Mouse (Mus musculus) neural tube, embryonic 12.5 days (tissue): ENCODE data around the gene Tmem86b. TPM values are rescaled to one million over a fixed set of nuclear protein-coding genes. Genes with fewer than 3 reads are reported as not detected.
"Not testable (repeated sequence)": the region's sequence is repeated elsewhere in the genome, so short reads cannot be mapped to it uniquely, and the experiment has no call there.

ENCODE experiments used
- ATAC-seq: fragments of 200-750 bp; cut with Nextera tagmentation; 2 replicates; pipeline ENCODE4 v1.8.0; 2017; ENCODE audit warnings: low read depth, mild to moderate bottlenecking, moderate TSS enrichment, moderate library complexity; ENCODE audit not compliant: low FRiP score
- H3K27ac ChIP-seq: fragments of 300-500 bp; sonication (generic); 2 replicates; pipeline ENCODE4 v1.5.1; 2016
- H3K27me3 ChIP-seq: fragments of 300-500 bp; sonication (generic); replicated peaks from 2 replicates; pipeline ENCODE4 v1.6.1; 2016; ENCODE audit warnings: mild to moderate bottlenecking
- H3K36me3 ChIP-seq: fragments of 300-500 bp; sonication (generic); 2 replicates; pipeline ENCODE4 v1.6.1; 2016; ENCODE audit warnings: mild to moderate bottlenecking
- H3K4me1 ChIP-seq: fragments of 300-500 bp; sonication (generic); 2 replicates; pipeline ENCODE4 v1.6.1; 2016
- H3K4me2 ChIP-seq: fragments of 300-500 bp; sonication (generic); replicated peaks from 2 replicates; pipeline ENCODE4 v1.6.1; 2016; ENCODE audit warnings: mild to moderate bottlenecking
- H3K4me3 ChIP-seq: fragments of 300-500 bp; sonication (generic); 2 replicates; pipeline ENCODE4 v1.5.1; 2016
- H3K9ac ChIP-seq: fragments of 300-500 bp; sonication (generic); 2 replicates; pipeline ENCODE4 v1.6.1; 2016; ENCODE audit warnings: mild to moderate bottlenecking
- H3K9me3 ChIP-seq: fragments of 300-500 bp; sonication (generic); 2 replicates; pipeline ENCODE4 v1.6.1; 2016; ENCODE audit warnings: mild to moderate bottlenecking
- WGBS: fragments of 180-500 bp; shearing (Covaris S2); methylation state at CpG from one replicate; pipeline ENCODE4 v1.1.7; 2016; 5-methylcytosine and 5-hydroxymethylcytosine counted together
- microRNA-seq: library from miRNA; unstranded; fragments of <30 nt; microRNA quantifications from one replicate; pipeline ENCODE4, GENCODE M21; 2017
- polyA plus RNA-seq: library from polyadenylated mRNA; unstranded; fragments of >200 nt; fragmentation: Nextera tagmentation; extraction: Ambion mirVana; gene quantifications from 2 replicates; pipeline ENCODE4 v1.2.1, GENCODE M21; 2016

Gene Tmem86b
- polyA plus RNA-seq, 1 experiment from 2014 or later, result 4.0 TPM

DNA sequence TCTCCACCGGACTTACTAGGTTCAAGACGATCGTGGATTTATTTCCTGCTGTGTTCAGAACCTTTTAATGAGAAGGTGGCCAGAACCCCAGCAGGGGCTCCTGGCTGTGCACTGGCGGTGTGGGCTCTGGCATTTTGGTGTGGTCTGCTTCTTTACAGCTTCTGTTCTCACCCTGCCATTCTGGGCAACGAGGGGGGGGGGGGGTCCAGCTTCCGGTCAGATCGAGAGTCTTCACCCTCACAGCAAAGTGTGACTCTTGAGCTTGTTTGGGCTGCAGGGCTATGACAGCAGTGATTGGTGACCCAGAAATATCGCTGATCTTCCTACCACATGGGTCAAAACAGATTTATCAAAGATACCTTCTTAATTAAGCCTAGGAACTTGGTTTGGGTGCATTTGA lies 18.8 kb downstream of the Tmem86b start:
- H3K9me3 ChIP-seq, result no peaks in the 10 kb centered on the region
- no peak for ATAC-seq
- 65% methylated on average over 8 of the region's 8 CpGs for WGBS

DNA sequence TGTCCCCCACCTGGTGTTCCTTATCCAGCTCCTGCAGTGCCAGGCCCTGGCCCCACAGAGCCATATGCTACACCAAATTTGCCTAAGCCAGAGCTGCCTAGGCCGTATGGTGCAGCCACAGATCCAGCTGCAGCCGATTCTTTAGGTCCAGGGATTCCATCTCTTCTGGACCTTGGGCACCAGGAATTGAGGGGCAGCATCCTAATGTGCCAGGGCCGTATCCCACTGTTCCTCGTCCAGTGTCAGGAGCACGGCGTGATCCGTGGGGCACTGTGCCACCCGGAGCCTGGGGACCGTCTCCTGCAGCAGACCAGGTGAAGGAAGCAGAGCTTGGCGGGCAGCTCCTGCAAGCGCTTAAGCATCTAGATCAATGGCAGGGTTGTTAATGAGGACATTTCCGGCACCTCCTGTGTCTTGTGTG lies 19.3 kb downstream of the Tmem86b start:
- no peak overlapping the region for H3K4me2 ChIP-seq
- H3K4me1 ChIP-seq, result no peaks in the 10 kb centered on the region
- no peaks in the 10 kb centered on the region for H3K27me3 ChIP-seq
- H3K9me3 ChIP-seq, result no peaks in the 10 kb centered on the region
- H3K9ac ChIP-seq, result no peak overlapping the region
- no peak for ATAC-seq
- 84% methylated on average over 12 of the region's 12 CpGs for WGBS
- no peaks in the 10 kb centered on the region for H3K36me3 ChIP-seq
- no peak overlapping the region for H3K4me3 ChIP-seq
- no peak overlapping the region for H3K27ac ChIP-seq

More for the DNA sequence above, 18.8 kb downstream of the Tmem86b start:
- Histone ChIP-seq H3K4me3 (no peak overlapping the region), H3K27me3 (no peaks in the 10 kb centered on the region), H3K27ac (no peak overlapping the region), H3K4me2 (no peak overlapping the region), H3K9ac (no peak overlapping the region), H3K4me1 (no peaks in the 10 kb centered on the region), H3K36me3 (no peaks in the 10 kb centered on the region)

GRCm38 (mm10) chr7:4611511-4611910 lies 19.7 kb downstream of the Tmem86b start:
- Histone ChIP-seq H3K27ac (no peak overlapping the region), H3K4me3 (no peak overlapping the region), H3K27me3 (no peaks in the 10 kb centered on the region), H3K36me3 (no peaks in the 10 kb centered on the region), H3K9me3 (no peaks in the 10 kb centered on the region), H3K9ac (no peak overlapping the region), H3K4me2 (no peak overlapping the region), H3K4me1 (no peaks in the 10 kb centered on the region)
- 83% methylated on average over 12 of the region's 12 CpGs for WGBS
- ATAC-seq, result no peak

DNA sequence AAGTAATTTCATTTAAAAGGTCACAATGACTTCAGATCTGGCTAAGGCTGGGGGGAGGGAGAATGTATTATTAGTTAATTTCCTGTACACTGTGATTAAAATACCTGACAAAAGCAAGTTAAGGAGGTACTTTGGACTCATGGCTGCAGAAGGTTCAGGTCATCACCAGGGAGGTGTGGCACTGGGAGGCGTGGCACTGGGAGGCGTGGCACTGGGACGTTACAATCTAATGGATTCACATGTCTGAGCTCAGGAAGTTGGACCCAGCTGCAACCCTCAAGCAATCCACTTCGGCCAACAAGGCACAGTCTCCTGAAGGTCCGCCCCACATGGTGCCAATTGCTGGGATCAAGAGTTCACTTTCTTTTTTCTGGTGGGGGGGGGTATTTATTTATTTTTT lies 23.2 kb downstream of the Tmem86b start:
- Histone ChIP-seq H3K27ac (no peak overlapping the region), H3K27me3 (no peaks in the 10 kb centered on the region), H3K4me2 (no peak overlapping the region), H3K36me3 (no peaks in the 10 kb centered on the region), H3K9ac (no peak overlapping the region), H3K4me1 (no peaks in the 10 kb centered on the region), H3K4me3 (no peak overlapping the region), H3K9me3 (no peaks in the 10 kb centered on the region)
- 55% methylated on average over 5 of the region's 5 CpGs for WGBS
- ATAC-seq, result no peak

DNA sequence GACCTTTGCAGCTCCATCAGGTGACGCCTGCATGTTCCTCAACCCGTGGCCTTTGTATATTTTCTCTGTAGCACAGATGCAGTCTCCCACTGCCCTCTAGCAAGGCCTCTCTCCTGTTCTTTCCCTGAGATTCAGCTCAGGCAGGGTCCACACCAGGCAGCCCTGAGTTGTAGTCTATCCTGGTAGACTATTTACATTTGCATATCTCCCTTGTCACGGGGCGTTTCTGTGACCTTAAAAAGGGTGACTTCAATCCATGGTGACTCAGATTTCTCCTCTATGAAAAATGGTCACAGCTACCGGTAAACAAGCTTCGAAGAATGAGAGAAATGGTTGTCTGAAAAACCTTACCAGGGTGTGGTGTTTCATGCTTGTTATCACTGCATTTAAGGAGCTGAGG lies 27.3 kb downstream of the Tmem86b start, which contains the start of gene Ptprh:
Gene Ptprh (minus strand): TSS at position 169 of the 400 bp plus-strand sequence.
- ATAC-seq, result no peak
- H3K27me3 ChIP-seq, result no peaks in the 10 kb centered on the region
- WGBS, result 82% methylated on average over 6 of the region's 6 CpGs
- H3K36me3 ChIP-seq, result no peaks in the 10 kb centered on the region
- H3K4me3 ChIP-seq, result no peak within 1 kb of the TSS
- H3K27ac ChIP-seq, result no peak within 1 kb of the TSS
- H3K4me2 ChIP-seq, result no peak within 1 kb of the TSS
- H3K9me3 ChIP-seq, result no peaks in the 10 kb centered on the region
- no peak within 1 kb of the TSS for H3K9ac ChIP-seq
- no peaks in the 10 kb centered on the region for H3K4me1 ChIP-seq

DNA sequence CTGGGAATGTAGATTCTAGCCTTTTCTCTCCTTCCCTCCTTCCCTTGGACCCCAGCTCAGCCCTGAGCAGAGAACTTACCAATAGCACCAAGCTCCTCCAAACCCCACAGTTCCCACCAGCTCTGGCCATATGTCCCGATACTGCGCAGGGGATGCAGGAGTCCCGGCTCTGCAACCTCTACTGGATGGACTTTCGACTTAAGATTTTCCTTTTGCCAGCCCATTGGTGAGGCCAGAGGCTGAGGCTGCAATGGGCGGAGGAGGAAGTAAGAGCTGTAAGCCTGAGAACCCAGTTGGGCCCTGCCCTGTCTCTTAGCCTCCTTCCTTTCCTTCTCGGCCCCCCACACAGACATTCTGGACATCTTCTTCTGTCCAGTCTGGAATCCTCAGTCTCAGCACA lies 28.3 kb downstream of the Tmem86b start:
- no peak overlapping the region for H3K4me3 ChIP-seq
- H3K4me2 ChIP-seq, result no peak overlapping the region
- no peak overlapping the region for H3K27ac ChIP-seq
- no peaks in the 10 kb centered on the region for H3K27me3 ChIP-seq
- H3K36me3 ChIP-seq, result no peaks in the 10 kb centered on the region
- no peak overlapping the region for H3K9ac ChIP-seq
- no peaks in the 10 kb centered on the region for H3K9me3 ChIP-seq
- no peaks in the 10 kb centered on the region for H3K4me1 ChIP-seq
- 90% methylated on average over 6 of the region's 6 CpGs for WGBS
- ATAC-seq, result no peak

- not testable (repeated sequence) for H3K4me3 ChIP-seq, H3K27ac ChIP-seq, H3K27me3 ChIP-seq, H3K9ac ChIP-seq, H3K9me3 ChIP-seq, H3K36me3 ChIP-seq, H3K4me1 ChIP-seq, ATAC-seq, H3K4me2 ChIP-seq
- 78% methylated on average over 4 of the region's 4 CpGs for WGBS
These were observed 34.2 kb downstream of the Tmem86b start for GRCm38 (mm10) chr7:4597046-4597445.

DNA sequence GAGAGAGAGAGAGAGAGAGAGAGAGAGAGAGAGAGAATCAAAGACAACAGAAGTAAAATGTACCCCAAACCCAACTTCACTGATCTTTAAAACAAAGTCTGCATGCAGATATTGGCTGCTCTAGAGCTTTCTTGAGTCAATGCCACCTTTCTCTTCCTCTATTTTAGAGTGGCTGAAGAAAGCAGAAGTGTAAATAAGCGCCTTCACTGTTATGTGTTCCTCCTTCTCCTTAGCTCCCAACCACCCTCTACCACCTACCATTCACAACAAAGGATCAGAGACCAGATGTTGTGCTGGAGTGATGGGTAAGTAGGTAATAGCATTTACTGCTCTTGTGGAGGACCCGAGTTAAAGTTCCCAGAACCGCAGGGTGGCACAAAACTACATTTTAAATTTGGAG lies 49.7 kb downstream of the Tmem86b start:
- H3K27me3 ChIP-seq, ATAC-seq, H3K9me3 ChIP-seq, H3K9ac ChIP-seq, H3K4me3 ChIP-seq, H3K36me3 ChIP-seq, H3K27ac ChIP-seq, H3K4me1 ChIP-seq, H3K4me2 ChIP-seq: not testable (repeated sequence)
- 73% methylated on average over 3 of the region's 3 CpGs for WGBS

Small RNA genes lying within 50 kb of the gene (microRNA-seq; reads per million reads assigned to microRNA genes)
- gene Gm23577, result not detected

Other genes with a start within 250 kb of the Tmem86b start
- 0.36 and 0.68 TPM in 2 replicates for gene Gp6, start 233.7 kb downstream of the Tmem86b start, polyA plus RNA-seq
- gene Rdh13, start 185.8 kb downstream of the Tmem86b start, polyA plus RNA-seq, result 29.0 and 29.8 TPM in 2 replicates
- 8.7 and 8.9 TPM in 2 replicates for gene Eps8l1, start 170.7 kb downstream of the Tmem86b start, polyA plus RNA-seq
- 61.1 and 72.5 TPM in 2 replicates for gene Ppp1r12c, start 129.7 kb downstream of the Tmem86b start, polyA plus RNA-seq
- 58.1 and 75.1 TPM in 2 replicates for gene Tnnt1, start 115.0 kb downstream of the Tmem86b start, polyA plus RNA-seq
- 2.8 and 2.9 TPM in 2 replicates for gene Tnni3, start 107.2 kb downstream of the Tmem86b start, polyA plus RNA-seq
- gene Dnaaf3, start 99.0 kb downstream of the Tmem86b start, polyA plus RNA-seq, result 1.2 and 1.7 TPM in 2 replicates
- 27.9 and 28.6 TPM in 2 replicates for gene Syt5, start 83.9 kb downstream of the Tmem86b start, polyA plus RNA-seq
- gene Ptprh, start 27.4 kb downstream of the Tmem86b start, polyA plus RNA-seq, result not detected in 2 replicates
- gene Ppp6r1, start 27.6 kb upstream of the Tmem86b start, polyA plus RNA-seq, result 11.1 and 13.9 TPM in 2 replicates
- 119 and 122 TPM in 2 replicates for gene Hspbp1, start 53.6 kb upstream of the Tmem86b start, polyA plus RNA-seq
- 5.0 and 5.5 TPM in 2 replicates for gene Brsk1, start 59.2 kb upstream of the Tmem86b start, polyA plus RNA-seq
- gene Tmem150b, start 93.8 kb upstream of the Tmem86b start, polyA plus RNA-seq, result 0.11 and 0.14 TPM in 2 replicates
- 96.5 and 98.5 TPM in 2 replicates for gene Kmt5c, start 108.7 kb upstream of the Tmem86b start, polyA plus RNA-seq
- gene Cox6b2, start 121.7 kb upstream of the Tmem86b start, polyA plus RNA-seq, result 27.3 and 33.4 TPM in 2 replicates
- not detected in 2 replicates for gene Fam71e2, start 139.9 kb upstream of the Tmem86b start, polyA plus RNA-seq
- gene Il11, start 151.4 kb upstream of the Tmem86b start, polyA plus RNA-seq, result 0.34 and 0.51 TPM in 2 replicates
- not detected in 2 replicates for gene Tmem190, start 151.5 kb upstream of the Tmem86b start, polyA plus RNA-seq
- gene Tmem238, start 158.2 kb upstream of the Tmem86b start, polyA plus RNA-seq, result 2.7 and 3.1 TPM in 2 replicates
- 311 and 322 TPM in 2 replicates for gene Rpl28, start 161.5 kb upstream of the Tmem86b start, polyA plus RNA-seq
- gene Ube2s, start 181.2 kb upstream of the Tmem86b start, polyA plus RNA-seq, result 380 and 386 TPM in 2 replicates
- 6.0 and 6.5 TPM in 2 replicates for gene Shisa7, start 213.3 kb upstream of the Tmem86b start, polyA plus RNA-seq
- gene Isoc2b, start 238.8 kb upstream of the Tmem86b start, polyA plus RNA-seq, result 4.8 and 5.4 TPM in 2 replicates
- 0.91 and 0.93 TPM in 2 replicates for gene Isoc2a, start 245.7 kb upstream of the Tmem86b start, polyA plus RNA-seq